ENCODE assay signal across 9 mouse cellular contexts in genomic region chr3:145602410-145603206, GRCm38 (mm10). TPM values are rescaled to one million over a fixed set of nuclear protein-coding genes. Genes with fewer than 3 reads are reported as not detected.
A peak's percentile ranks its signal among the peaks of the same experiment; 100 is the strongest.
DNase-seq lines count a peak whose midpoint lies in the region; ATAC-seq and TF ChIP-seq lines count a peak whose summit lies in the region.
"Had no signal": no experiment of that assay in that cellular context is flagged by ENCODE, and none has a peak within 500 bp of the region (broad histone marks: within the 10 kb centered on the region; RNA-seq: fewer than 3 reads in every experiment).

No protein-coding gene starts in this region.

- no peak for TF ChIP-seq CTCF in stomach, postnatal 0 days (IDR thresholded peaks at IDR 0.05; ENCODE audit: low read depth)

- H3K9me3 ChIP-seq in midbrain, embryonic 14.5 days (ENCODE audit: control insufficient read depth, low read length): no peaks in the 10 kb centered on the region
- no peaks in the 10 kb centered on the region for H3K9me3 ChIP-seq in midbrain, embryonic 11.5 days (ENCODE audit: control insufficient read depth, low read length)
- no peaks in the 10 kb centered on the region for H3K9me3 ChIP-seq in stomach, postnatal 0 days (ENCODE audit: control insufficient read depth, low read length)

- no peaks in the 10 kb centered on the region for H3K4me1 ChIP-seq in midbrain, embryonic 14.5 days (ENCODE audit: control insufficient read depth, insufficient read depth, low read length)
- no peaks in the 10 kb centered on the region for H3K4me1 ChIP-seq in midbrain, embryonic 11.5 days (ENCODE audit: control insufficient read depth, insufficient read depth, low read length)
- H3K4me1 ChIP-seq in stomach, postnatal 0 days (replicated peaks; ENCODE audit: control insufficient read depth, insufficient read depth): 0 out of 2 replicates have a peak, but pooled peaks cover 5% of the 10 kb centered on the region

- H3K27me3 ChIP-seq in midbrain, embryonic 14.5 days (ENCODE audit: control insufficient read depth, insufficient read depth, low read length): no peaks in the 10 kb centered on the region
- H3K27me3 ChIP-seq in midbrain, embryonic 11.5 days (ENCODE audit: control insufficient read depth, insufficient read depth, low read length): no peaks in the 10 kb centered on the region
- H3K27me3 ChIP-seq in stomach, postnatal 0 days (ENCODE audit: control insufficient read depth, insufficient read depth, low read length): no peaks in the 10 kb centered on the region

- no peak overlapping the region for H3K4me2 ChIP-seq in midbrain, embryonic 14.5 days (ENCODE audit: low read length)
- H3K4me2 ChIP-seq in midbrain, embryonic 11.5 days: no peak overlapping the region
- 0 out of 2 replicates have a peak overlapping the region, but pooled peaks have one; percentile 11 for H3K4me2 ChIP-seq in stomach, postnatal 0 days (replicated peaks; ENCODE audit: low read depth)

- no peak overlapping the region for H3K4me3 ChIP-seq in midbrain, embryonic 14.5 days (replicated peaks; ENCODE audit: low read depth, low read length)
- no peak overlapping the region for H3K4me3 ChIP-seq in midbrain, embryonic 11.5 days (ENCODE audit: low read depth, low read length)
- no peak overlapping the region for H3K4me3 ChIP-seq in stomach, postnatal 0 days (ENCODE audit: low read depth, low read length)

- H3K9ac ChIP-seq in midbrain, embryonic 14.5 days (replicated peaks; ENCODE audit: low read length): no peak overlapping the region
- no peak overlapping the region for H3K9ac ChIP-seq in midbrain, embryonic 11.5 days (ENCODE audit: low read length)
- H3K9ac ChIP-seq in stomach, postnatal 0 days (ENCODE audit: low read length): no peak overlapping the region

- 0 out of 2 replicates have a peak overlapping the region, but pooled peaks have one; percentile 10 for H3K27ac ChIP-seq in midbrain, embryonic 14.5 days (replicated peaks; ENCODE audit: low read depth, low read length)
- H3K27ac ChIP-seq in midbrain, embryonic 11.5 days (ENCODE audit: low read depth, low read length): no peak overlapping the region
- peak overlapping the region; percentile 77 for H3K27ac ChIP-seq in stomach, postnatal 0 days (replicated peaks)

- WGBS in midbrain, embryonic 14.5 days: 71% methylated on average over 11 of the region's 11 CpGs
- 86% methylated on average over 11 of the region's 11 CpGs for WGBS in midbrain, embryonic 11.5 days
- 27% methylated on average over 11 of the region's 11 CpGs for WGBS in stomach, postnatal 0 days

- peaks cover 67% of the 10 kb centered on the region for H3K36me3 ChIP-seq in midbrain, embryonic 14.5 days (ENCODE audit: control insufficient read depth, insufficient read depth, low read length)
- H3K36me3 ChIP-seq in midbrain, embryonic 11.5 days (ENCODE audit: control insufficient read depth, insufficient read depth, low read length): peaks cover 10% of the 10 kb centered on the region
- no peaks in the 10 kb centered on the region; the same call in 1 of the 2 replicates for H3K36me3 ChIP-seq in stomach, postnatal 0 days (ENCODE audit: control insufficient read depth, insufficient read depth, low read length)

- no peak for ATAC-seq in midbrain, embryonic 14.5 days (ENCODE audit: low FRiP score, low TSS enrichment)
- no peak for ATAC-seq in midbrain, embryonic 11.5 days (ENCODE audit: low FRiP score)
- ATAC-seq in stomach, postnatal 0 days (ENCODE audit: low FRiP score, low TSS enrichment): peak; percentile 87
- ATAC-seq in CD4-positive, CD25-positive, alpha-beta regulatory T cell, adult 4 months: no peak

- no peak for TF ChIP-seq EP300 in stomach, postnatal 0 days (optimal IDR thresholded peaks at IDR 0.05)

- peak; percentile 38 for DNase-seq in embryo, embryonic 11 days
- no peak for DNase-seq in embryo, embryonic 9.5 days (ENCODE audit: extremely low spot score)
- peak; percentile 51 for DNase-seq in midbrain, embryonic 14.5 days
- DNase-seq in midbrain, embryonic 11.5 days (ENCODE audit: low spot score, missing footprints): no peak
- DNase-seq in kidney, postnatal 10 days: peak; percentile 46
- peak; percentile 72 for DNase-seq in stomach, postnatal 0 days (ENCODE audit: low spot score)
- DNase-seq in thymus, postnatal 0 days (ENCODE audit: low spot score): no peak
- DNase-seq: right cerebral cortex, postnatal 14 days had no signal

RNA-seq across cellular contexts. Expression of gene Znhit6, which starts 26.6 kb away (rescaled TPM):
- polyA plus RNA-seq in midbrain, embryonic 14.5 days (2014; fragmentation: Nextera tagmentation; extraction: Ambion mirVana): 27.5 and 32.9 TPM in 2 replicates
- 37.5 and 40.4 TPM in 2 replicates for polyA plus RNA-seq in midbrain, embryonic 11.5 days (2014; fragmentation: Nextera tagmentation; extraction: Ambion mirVana)
- polyA plus RNA-seq in stomach, postnatal 0 days (2015; fragmentation: Nextera tagmentation; extraction: Ambion mirVana): 16.8 and 17.5 TPM in 2 replicates
- polyA plus RNA-seq in thymus, postnatal 0 days (2015; fragmentation: Nextera tagmentation; extraction: Ambion mirVana): 28.9 and 29.5 TPM in 2 replicates
- 10 to 100 TPM; 27.5 to 32.0 TPM for polyA plus RNA-seq in CD4-positive, CD25-positive, alpha-beta regulatory T cell, adult 4 months (2017; shearing (Covaris generic))

RNA-seq across cellular contexts. Expression of gene Ccn1, which starts 47.2 kb away (rescaled TPM):
- polyA plus RNA-seq in midbrain, embryonic 14.5 days (2014; fragmentation: Nextera tagmentation; extraction: Ambion mirVana): 3.9 and 5.6 TPM in 2 replicates
- polyA plus RNA-seq in midbrain, embryonic 11.5 days (2014; fragmentation: Nextera tagmentation; extraction: Ambion mirVana): 14.1 and 15.7 TPM in 2 replicates
- 78.5 and 84.9 TPM in 2 replicates for polyA plus RNA-seq in stomach, postnatal 0 days (2015; fragmentation: Nextera tagmentation; extraction: Ambion mirVana)
- 5.7 and 8.0 TPM in 2 replicates for polyA plus RNA-seq in thymus, postnatal 0 days (2015; fragmentation: Nextera tagmentation; extraction: Ambion mirVana)
- not detected for polyA plus RNA-seq in CD4-positive, CD25-positive, alpha-beta regulatory T cell, adult 4 months (2017; shearing (Covaris generic))

Comparison
In these comparisons a context has a peak if more than half of its experiments do, and no peak if none do; other contexts are left out.
1. DNase-seq: peak in embryo, embryonic 11 days (single experiment), midbrain, embryonic 14.5 days (single experiment), kidney, postnatal 10 days (single experiment) and stomach, postnatal 0 days (single experiment); none in embryo, embryonic 9.5 days (single experiment), midbrain, embryonic 11.5 days (single experiment) and thymus, postnatal 0 days (single experiment).